Mouse (Mus musculus) midbrain, embryonic 12.5 days (tissue): ENCODE data around the gene Ildr1. TPM values are rescaled to one million over a fixed set of nuclear protein-coding genes. Genes with fewer than 3 reads are reported as not detected.

Source experiments
- ATAC-seq: fragments of 200-750 bp; cut with Nextera tagmentation; 2 replicates; pipeline ENCODE4 v1.8.0; 2017; ENCODE audit warnings: low read depth, moderate TSS enrichment, moderate library complexity; ENCODE audit not compliant: low FRiP score
- H3K27ac ChIP-seq: fragments of 300-500 bp; sonication (generic); replicated peaks from 2 replicates; pipeline ENCODE4 v1.5.1; 2016; ENCODE audit warnings: mild to moderate bottlenecking
- H3K27me3 ChIP-seq: fragments of 300-500 bp; sonication (generic); 2 replicates; pipeline ENCODE4 v1.6.1; 2016; ENCODE audit warnings: mild to moderate bottlenecking
- H3K36me3 ChIP-seq: fragments of 300-500 bp; sonication (generic); 2 replicates; pipeline ENCODE4 v1.6.1; 2016
- H3K4me1 ChIP-seq: fragments of 300-500 bp; sonication (generic); 2 replicates; pipeline ENCODE4 v1.6.1; 2016
- H3K4me2 ChIP-seq: fragments of 300-500 bp; sonication (generic); replicated peaks from 2 replicates; pipeline ENCODE4 v1.6.1; 2016; ENCODE audit warnings: mild to moderate bottlenecking, moderate library complexity
- H3K4me3 ChIP-seq: fragments of 300-500 bp; sonication (generic); 2 replicates; pipeline ENCODE4 v1.5.1; 2016; ENCODE audit warnings: mild to moderate bottlenecking
- H3K9ac ChIP-seq: fragments of 300-500 bp; sonication (generic); replicated peaks from 2 replicates; pipeline ENCODE4 v1.6.1; 2016; ENCODE audit warnings: mild to moderate bottlenecking, moderate library complexity
- H3K9me3 ChIP-seq: fragments of 300-500 bp; sonication (generic); 2 replicates; pipeline ENCODE4 v1.6.1; 2016; ENCODE audit warnings: mild to moderate bottlenecking
- WGBS: fragments of 180-500 bp; shearing (Covaris S2); methylation state at CpG from one replicate; pipeline ENCODE4 v1.1.7; 2016; 5-methylcytosine and 5-hydroxymethylcytosine counted together
- polyA plus RNA-seq: library from polyadenylated mRNA; unstranded; fragments of >200 nt; fragmentation: Nextera tagmentation; extraction: Ambion mirVana; gene quantifications from 2 replicates; pipeline ENCODE4 v1.2.1, GENCODE M21; 2016

Gene Ildr1
- polyA plus RNA-seq, 1 experiment from 2014 or later, result not detected

- Histone ChIP-seq H3K36me3 (no peaks in the 10 kb centered on the region), H3K9me3 (no peaks in the 10 kb centered on the region), H3K4me3 (no peak overlapping the region), H3K9ac (no peak overlapping the region), H3K4me2 (no peak overlapping the region), H3K4me1 (no peaks in the 10 kb centered on the region), H3K27me3 (no peaks in the 10 kb centered on the region), H3K27ac (no peak overlapping the region)
- no peak for ATAC-seq
- WGBS, result 89% methylated on average over 7 of the region's 7 CpGs
These were observed 15.0 kb downstream of the Ildr1 start for GRCm38 (mm10) chr16:36708751-36709150.

- H3K9me3 ChIP-seq, result no peaks in the 10 kb centered on the region
- H3K4me2 ChIP-seq, result no peak overlapping the region
- no peaks in the 10 kb centered on the region for H3K36me3 ChIP-seq
- ATAC-seq, result no peak
- H3K27me3 ChIP-seq, result no peaks in the 10 kb centered on the region
- H3K4me3 ChIP-seq, result no peak overlapping the region
- 94% methylated on average over 17 of the region's 17 CpGs for WGBS
- no peak overlapping the region for H3K27ac ChIP-seq
- no peak overlapping the region for H3K9ac ChIP-seq
- H3K4me1 ChIP-seq, result no peaks in the 10 kb centered on the region
These were observed 15.6 kb downstream of the Ildr1 start for GRCm38 (mm10) chr16:36709405-36709804.

DNA sequence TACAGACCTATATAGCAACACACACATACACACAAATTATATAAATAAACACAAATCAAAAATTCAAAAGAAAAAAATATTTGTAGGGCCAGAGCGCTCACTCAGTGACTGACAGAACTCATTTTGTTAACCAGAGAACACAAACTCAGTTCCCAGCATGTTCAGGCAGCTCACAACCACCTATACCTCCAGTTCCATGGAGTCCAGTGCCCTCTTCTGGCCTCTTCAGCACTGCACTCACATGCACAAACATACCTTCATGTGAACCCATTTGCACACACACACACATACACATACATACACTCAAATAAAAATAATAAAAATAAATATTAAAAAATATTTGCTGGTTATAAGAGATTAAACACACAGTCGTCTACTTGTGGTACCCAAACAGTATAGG, 17.0 kb downstream of the Ildr1 start:
- H3K4me1 ChIP-seq, result no peaks in the 10 kb centered on the region
- no peak overlapping the region for H3K4me3 ChIP-seq
- H3K36me3 ChIP-seq, result no peaks in the 10 kb centered on the region
- 96% methylated on average over 2 of the region's 2 CpGs for WGBS
- no peak for ATAC-seq
- no peak overlapping the region for H3K27ac ChIP-seq
- no peak overlapping the region for H3K4me2 ChIP-seq
- no peaks in the 10 kb centered on the region for H3K27me3 ChIP-seq
- no peak overlapping the region for H3K9ac ChIP-seq
- no peaks in the 10 kb centered on the region for H3K9me3 ChIP-seq

GRCm38 (mm10) chr16:36711760-36712159, 18.0 kb downstream of the Ildr1 start:
- H3K9ac ChIP-seq, result no peak overlapping the region
- no peak for ATAC-seq
- no peak overlapping the region for H3K27ac ChIP-seq
- no peaks in the 10 kb centered on the region for H3K4me1 ChIP-seq
- no peaks in the 10 kb centered on the region for H3K36me3 ChIP-seq
- no peak overlapping the region for H3K4me2 ChIP-seq
- H3K9me3 ChIP-seq, result no peaks in the 10 kb centered on the region
- no peaks in the 10 kb centered on the region for H3K27me3 ChIP-seq
- H3K4me3 ChIP-seq, result no peak overlapping the region
- 91% methylated on average over 12 of the region's 12 CpGs for WGBS

DNA sequence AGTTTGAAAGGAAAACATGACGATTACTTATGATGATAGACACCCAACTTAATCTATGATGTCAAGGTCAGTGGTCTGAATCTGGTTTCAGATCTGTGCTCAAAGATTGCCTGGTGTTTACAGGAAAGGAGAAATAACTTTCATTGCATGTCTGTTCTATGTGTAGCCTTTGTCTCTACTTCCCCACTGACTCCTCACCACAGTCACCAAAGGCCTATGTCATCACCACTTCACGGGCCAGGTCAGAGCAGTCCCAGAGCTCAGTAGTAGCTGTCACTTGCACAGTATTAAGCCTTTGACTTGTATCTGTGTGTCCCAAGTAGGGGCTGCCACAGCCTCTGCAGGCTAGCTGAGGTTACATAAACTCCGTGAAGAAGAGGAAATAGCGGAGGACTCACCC, 23.7 kb downstream of the Ildr1 start:
- Histone ChIP-seq H3K9me3 (no peaks in the 10 kb centered on the region), H3K27me3 (0 out of 2 replicates have a peak, but pooled peaks cover 6% of the 10 kb centered on the region), H3K4me1 (no peaks in the 10 kb centered on the region), H3K4me2 (no peak overlapping the region), H3K9ac (no peak overlapping the region), H3K4me3 (no peak overlapping the region), H3K27ac (no peak overlapping the region), H3K36me3 (no peaks in the 10 kb centered on the region)
- WGBS, result 92% methylated on average over 4 of the region's 4 CpGs
- no peak for ATAC-seq

GRCm38 (mm10) chr16:36718637-36719036, 24.9 kb downstream of the Ildr1 start:
- Histone ChIP-seq H3K4me1 (no peaks in the 10 kb centered on the region), H3K36me3 (no peaks in the 10 kb centered on the region), H3K27ac (no peak overlapping the region), H3K27me3 (0 out of 2 replicates have a peak, but pooled peaks cover 9% of the 10 kb centered on the region), H3K9me3 (no peaks in the 10 kb centered on the region), H3K4me2 (no peak overlapping the region), H3K4me3 (no peak overlapping the region), H3K9ac (no peak overlapping the region)
- ATAC-seq, result no peak

DNA sequence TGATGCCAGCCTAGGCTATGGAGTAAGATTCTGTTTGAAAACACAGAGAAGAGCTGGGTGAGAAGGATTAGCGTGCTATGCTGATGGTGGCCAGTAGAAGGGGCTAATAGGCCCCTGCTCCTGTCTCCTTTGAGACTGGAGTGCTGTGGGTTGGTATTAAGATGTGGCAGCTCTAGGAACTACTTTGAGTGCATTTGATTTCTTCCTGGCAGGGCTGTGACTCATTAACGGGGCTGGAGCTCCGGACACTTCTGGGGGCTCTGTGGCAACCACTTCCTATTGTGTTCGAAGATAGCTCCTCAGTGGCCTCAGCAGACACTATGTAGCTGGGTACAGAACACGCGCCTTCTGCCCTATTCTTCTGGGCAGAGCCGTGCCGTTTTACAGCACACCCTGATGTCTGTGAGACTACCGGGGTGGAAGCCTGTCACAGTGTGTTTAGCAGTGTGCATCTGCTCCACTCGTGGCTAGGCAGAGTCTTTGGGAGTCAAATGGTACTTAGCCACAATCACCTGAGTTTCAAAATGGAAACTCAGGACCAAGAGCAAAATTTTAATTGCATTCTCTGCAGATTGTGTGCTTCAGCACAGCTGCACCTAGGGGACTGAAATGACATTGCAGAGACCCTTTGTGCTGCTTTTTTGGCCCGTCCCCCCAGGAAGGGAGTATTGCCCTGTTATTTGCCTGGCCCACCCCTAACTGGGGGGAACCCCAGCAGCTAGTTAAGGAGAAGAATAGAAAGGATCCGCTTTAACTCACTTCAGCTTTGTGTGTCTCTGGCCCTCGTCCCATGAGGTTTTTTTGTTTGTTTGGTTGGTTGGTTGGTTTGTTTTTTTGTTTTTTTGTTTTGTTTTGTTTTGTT, 26.6 kb downstream of the Ildr1 start:
- no peak for ATAC-seq

GRCm38 (mm10) chr16:36722739-36723138, 29.0 kb downstream of the Ildr1 start:
- Histone ChIP-seq H3K4me3 (no peak overlapping the region), H3K9ac (no peak overlapping the region), H3K9me3 (no peaks in the 10 kb centered on the region), H3K36me3 (no peaks in the 10 kb centered on the region), H3K27me3 (0 out of 2 replicates have a peak, but pooled peaks cover 9% of the 10 kb centered on the region), H3K27ac (no peak overlapping the region), H3K4me1 (no peaks in the 10 kb centered on the region), H3K4me2 (no peak overlapping the region)
- ATAC-seq, result no peak
- WGBS, result 20% methylated on average over 4 of the region's 4 CpGs

More for the DNA sequence above, 26.6 kb downstream of the Ildr1 start:
- no peak overlapping the region for H3K4me3 ChIP-seq
- 0 out of 2 replicates have a peak, but pooled peaks cover 9% of the 10 kb centered on the region for H3K27me3 ChIP-seq
- no peak overlapping the region for H3K4me2 ChIP-seq
- H3K9ac ChIP-seq, result no peak overlapping the region
- H3K4me1 ChIP-seq, result no peaks in the 10 kb centered on the region
- H3K27ac ChIP-seq, result no peak overlapping the region
- no peaks in the 10 kb centered on the region for H3K36me3 ChIP-seq
- WGBS, result 69% methylated on average over 13 of the region's 13 CpGs
- no peaks in the 10 kb centered on the region for H3K9me3 ChIP-seq

DNA sequence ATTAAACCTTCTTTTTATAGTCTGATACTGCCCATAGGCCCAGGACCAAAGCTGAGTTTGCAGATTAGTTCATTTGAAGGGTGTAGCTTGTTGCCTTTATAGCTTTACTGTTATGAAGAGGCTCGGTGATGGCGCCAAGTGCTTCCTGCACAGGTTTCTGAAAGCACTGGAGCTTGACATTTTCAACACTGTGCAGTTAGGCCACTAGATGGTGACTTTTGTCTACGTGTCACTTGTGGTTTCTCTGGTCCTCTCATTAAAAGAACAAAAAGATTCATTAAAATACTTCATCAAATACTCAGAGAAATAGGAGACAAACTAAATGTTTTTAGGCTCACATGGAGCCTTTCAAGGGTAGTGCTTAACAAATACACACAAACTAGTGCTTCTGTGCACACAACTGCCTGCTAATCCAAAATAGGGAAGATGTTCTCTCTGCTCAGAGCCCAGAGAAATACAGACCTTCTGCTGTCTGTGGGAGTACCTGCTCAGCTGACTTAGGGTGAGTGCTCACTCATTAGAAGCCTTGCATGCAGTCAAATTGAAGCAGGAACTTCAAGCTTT, 30.2 kb downstream of the Ildr1 start:
- Histone ChIP-seq H3K9ac (no peak overlapping the region), H3K27me3 (0 out of 2 replicates have a peak, but pooled peaks cover 9% of the 10 kb centered on the region), H3K27ac (no peak overlapping the region), H3K4me2 (no peak overlapping the region), H3K4me1 (no peaks in the 10 kb centered on the region), H3K4me3 (no peak overlapping the region), H3K36me3 (no peaks in the 10 kb centered on the region), H3K9me3 (no peaks in the 10 kb centered on the region)
- WGBS, result 86% methylated on average over 3 of the region's 3 CpGs
- ATAC-seq, result no peak

DNA sequence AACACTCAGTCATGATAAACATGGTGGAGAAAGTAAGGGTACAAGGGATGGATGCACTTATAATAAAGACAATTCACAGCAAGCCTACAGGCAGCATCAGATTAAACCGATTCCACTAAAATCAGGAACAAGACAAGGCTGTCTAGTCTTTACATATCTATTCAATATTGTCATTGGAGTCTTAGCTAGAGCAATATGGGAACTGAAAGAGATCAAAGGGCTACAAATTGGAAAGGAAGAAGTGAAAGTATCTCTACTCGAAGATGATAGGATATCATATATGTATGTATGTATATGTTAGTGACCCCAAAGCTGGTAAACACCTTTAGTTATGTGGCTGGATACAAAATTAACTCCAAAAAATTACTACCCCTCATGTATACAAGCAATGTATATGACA, 35.2 kb downstream of the Ildr1 start:
- Histone ChIP-seq H3K4me3 (no peak overlapping the region), H3K4me2 (no peak overlapping the region), H3K27ac (no peak overlapping the region), H3K9ac (no peak overlapping the region), H3K9me3 (no peaks in the 10 kb centered on the region), H3K27me3 (no peaks in the 10 kb centered on the region), H3K36me3 (no peaks in the 10 kb centered on the region), H3K4me1 (no peaks in the 10 kb centered on the region)
- 93% methylated on average over 2 of the region's 2 CpGs for WGBS
- no peak for ATAC-seq

DNA sequence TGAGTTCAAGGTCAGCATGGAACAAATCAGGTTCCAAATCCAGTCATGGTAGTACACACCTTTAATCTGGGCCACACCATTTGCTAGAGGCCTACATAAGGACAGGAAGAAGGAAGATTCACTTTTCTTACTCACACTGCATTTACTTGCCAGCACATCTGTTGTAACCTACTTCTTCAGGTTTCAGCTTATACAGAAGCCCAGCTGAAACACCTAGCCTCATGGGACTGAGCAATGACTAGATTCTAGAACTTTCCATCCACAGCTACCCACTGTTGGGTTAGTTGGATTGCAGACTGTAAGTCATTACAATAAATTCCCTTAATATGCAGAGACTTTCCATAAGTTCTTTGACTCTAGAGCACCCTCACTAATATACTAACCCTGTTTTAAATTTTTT, 38.8 kb downstream of the Ildr1 start:
- Histone ChIP-seq H3K9me3 (no peaks in the 10 kb centered on the region), H3K4me2 (no peak overlapping the region), H3K27me3 (no peaks in the 10 kb centered on the region), H3K4me3 (no peak overlapping the region), H3K36me3 (no peaks in the 10 kb centered on the region), H3K9ac (no peak overlapping the region), H3K4me1 (no peaks in the 10 kb centered on the region), H3K27ac (no peak overlapping the region)
- no peak for ATAC-seq

DNA sequence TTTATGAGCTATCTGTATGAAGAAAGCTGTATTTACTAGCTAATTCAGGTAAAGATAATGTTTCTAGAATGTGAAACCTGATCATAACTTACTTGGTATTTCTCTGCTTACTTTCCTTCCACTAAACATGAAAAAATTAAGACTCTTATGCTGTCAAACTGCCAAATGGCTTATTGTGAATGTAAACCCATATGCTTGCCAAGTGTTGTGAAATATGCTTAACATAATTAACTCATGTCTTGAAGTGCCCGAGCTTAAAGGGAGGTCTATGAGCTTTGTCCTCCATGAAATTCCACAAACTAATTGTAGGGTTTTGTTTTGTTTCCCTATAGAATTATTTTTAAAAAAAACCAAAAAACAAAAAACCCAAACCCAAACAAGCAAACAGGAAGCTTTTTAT, 40.0 kb downstream of the Ildr1 start:
- Histone ChIP-seq H3K27me3 (no peaks in the 10 kb centered on the region), H3K36me3 (no peaks in the 10 kb centered on the region), H3K4me2 (no peak overlapping the region), H3K4me3 (no peak overlapping the region), H3K27ac (no peak overlapping the region), H3K9me3 (no peaks in the 10 kb centered on the region), H3K4me1 (no peaks in the 10 kb centered on the region), H3K9ac (no peak overlapping the region)
- no peak for ATAC-seq
- WGBS, result 86% methylated on average over 1 of the region's 1 CpGs
